Mouse (Mus musculus) frontal cortex, adult (tissue): ENCODE measurements around the gene Tmem184b.

ENCODE experiments used
- ATAC-seq: cut with Nextera tagmentation; 2 replicates; pipeline ENCODE4 v1.9.2; 2017; ENCODE audit warnings: mild to moderate bottlenecking, moderate library complexity, mixed read lengths; ENCODE audit not compliant: low TSS enrichment

Gene Tmem184b

GRCm38 (mm10) chr15:79366402-79366801, 37.0 kb downstream of the Tmem184b start:
- ATAC-seq = no peak

DNA sequence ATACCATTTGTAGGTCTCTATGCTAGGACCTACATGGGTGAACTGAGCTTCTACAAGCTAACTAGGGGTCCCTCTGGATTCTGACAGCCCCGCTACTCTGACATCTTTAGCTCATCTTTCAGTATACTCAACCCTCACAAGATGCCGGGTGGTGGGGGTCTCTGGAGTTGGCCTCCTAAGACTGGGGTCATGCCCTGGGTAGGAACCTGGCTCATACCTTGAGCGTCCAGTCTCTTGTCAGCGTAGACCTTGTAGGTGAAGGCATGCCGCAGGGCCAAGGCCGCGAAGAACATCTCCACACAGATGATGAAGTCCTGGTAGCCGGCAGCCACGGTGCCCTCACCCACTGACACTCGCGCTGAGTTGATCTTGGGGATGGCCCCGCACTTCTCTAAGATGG, 38.3 kb downstream of the Tmem184b start:
- ATAC-seq = no peak

- ATAC-seq = no peak
Measured at GRCm38 (mm10) chr15:79364120-79364519, 39.2 kb downstream of the Tmem184b start.

GRCm38 (mm10) chr15:79361023-79361422, 42.3 kb downstream of the Tmem184b start:
- ATAC-seq = no peak

- ATAC-seq = peak; percentile 45; the same call in 1 of the 2 replicates
Measured at GRCm38 (mm10) chr15:79360371-79360770, 43.0 kb downstream of the Tmem184b start.

DNA sequence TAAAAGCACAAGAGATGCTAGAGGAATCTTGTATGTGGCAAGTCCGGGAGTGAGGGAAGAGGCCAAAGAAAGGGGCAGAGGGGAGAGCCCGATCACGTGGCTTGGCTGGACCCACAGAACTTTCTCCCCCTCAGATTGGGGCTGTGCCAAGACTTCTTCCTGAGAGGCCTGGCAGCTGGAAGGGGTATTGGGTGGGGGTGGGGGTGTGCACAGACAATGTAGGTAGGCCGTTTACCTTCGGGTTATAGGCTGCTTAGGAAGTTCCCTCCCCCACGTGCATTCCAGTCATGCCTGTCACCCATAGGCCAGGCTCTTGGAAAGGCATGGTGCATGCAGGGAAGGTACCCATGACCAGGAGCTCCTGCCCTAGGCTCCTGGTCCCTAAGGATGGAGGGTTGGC, 43.4 kb downstream of the Tmem184b start:
- ATAC-seq = no peak

- no peak for ATAC-seq
Measured at GRCm38 (mm10) chr15:79357974-79358690, 45.2 kb downstream of the Tmem184b start.

- peak; percentile 51 for ATAC-seq
Measured at GRCm38 (mm10) chr15:79357036-79357911, 46.1 kb downstream of the Tmem184b start.

DNA sequence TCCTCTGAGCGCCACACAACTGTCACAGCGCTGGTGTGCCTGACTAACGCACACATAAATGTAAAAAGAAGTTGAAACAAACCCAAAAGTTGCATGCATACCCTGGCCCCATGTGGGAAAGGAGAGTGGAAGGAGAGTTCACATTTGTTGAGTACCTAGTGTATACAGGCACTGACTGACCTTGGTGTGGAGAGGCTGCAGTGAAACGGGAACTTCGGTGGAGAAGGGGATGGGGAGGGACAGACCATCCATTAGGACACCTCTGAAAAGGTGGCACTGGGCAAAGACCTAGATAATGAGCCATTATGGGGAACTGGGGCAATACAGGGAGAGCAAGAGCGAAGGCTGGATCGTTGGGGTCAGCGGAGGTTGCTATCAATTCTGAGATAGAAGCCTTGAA, 46.9 kb downstream of the Tmem184b start:
- no peak for ATAC-seq

DNA sequence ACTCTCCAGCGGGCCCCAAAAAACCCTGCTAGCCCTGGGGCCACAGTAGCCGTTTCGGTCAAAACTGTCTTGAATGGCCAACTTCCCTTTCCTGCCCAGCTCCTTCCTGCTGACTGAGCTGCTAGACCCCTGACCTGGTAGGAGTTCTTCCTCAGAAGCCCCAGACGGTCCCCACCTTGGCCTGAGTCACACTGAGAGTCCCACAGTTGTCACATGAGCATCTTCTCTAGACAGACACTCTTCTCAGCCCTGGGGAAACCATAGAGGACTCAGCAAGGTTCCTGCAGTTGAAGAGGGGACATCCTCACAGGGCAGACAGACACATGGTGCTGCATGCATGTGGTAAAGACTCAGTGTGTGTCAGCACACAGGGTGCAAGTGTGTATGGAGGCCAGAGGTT, 48.8 kb downstream of the Tmem184b start:
- ATAC-seq = no peak

DNA sequence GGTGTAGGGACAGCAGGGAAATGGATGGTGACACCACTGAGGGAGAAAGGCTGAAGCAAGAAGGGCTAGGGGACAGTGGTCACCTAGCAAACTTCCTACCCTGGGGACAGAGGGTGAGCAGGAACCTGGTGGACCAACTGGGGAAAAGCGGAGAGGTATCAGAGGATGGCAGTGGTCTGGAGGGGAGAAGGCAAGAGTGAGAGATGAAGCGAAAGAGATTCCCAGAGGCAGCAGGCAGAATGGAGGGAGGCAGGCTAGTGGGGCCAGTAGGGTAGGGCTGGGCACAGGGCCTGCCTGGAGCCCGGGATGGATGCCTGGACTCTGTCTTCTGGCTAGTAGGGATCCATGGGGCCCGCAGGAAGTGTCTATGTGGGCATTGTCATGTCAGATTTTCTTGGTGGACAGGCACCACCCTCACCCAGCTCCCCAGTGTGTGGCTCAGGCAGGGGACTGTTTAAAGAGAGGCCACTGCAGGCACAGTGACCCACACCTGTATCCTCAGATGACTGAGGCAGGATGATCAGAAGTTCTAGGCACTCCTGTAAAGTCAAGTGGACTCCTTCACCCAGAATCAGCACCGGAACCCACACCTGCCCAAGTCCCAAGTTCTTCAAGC, 49.6 kb downstream of the Tmem184b start:
- ATAC-seq = no peak

DNA sequence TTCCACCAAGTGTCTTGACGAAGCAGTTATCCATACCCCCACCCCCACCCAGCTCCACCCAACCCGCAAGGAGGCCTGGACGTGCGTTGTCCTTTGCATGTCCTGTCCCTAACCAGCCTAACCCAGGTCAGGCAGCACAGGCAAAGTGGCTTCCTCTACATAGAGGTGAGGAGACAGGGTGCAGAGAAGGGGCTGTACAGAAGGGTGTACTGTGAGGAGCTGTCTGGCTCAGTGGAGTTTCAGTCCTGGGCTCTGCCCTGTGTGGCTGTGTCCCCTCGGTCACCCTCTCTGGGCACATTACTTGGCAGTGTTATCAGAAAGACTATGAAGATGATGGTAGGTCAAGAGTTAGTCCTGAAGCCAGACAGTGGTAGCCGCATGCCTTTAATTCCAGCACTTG, 50.9 kb downstream of the Tmem184b start:
- ATAC-seq = no peak

DNA sequence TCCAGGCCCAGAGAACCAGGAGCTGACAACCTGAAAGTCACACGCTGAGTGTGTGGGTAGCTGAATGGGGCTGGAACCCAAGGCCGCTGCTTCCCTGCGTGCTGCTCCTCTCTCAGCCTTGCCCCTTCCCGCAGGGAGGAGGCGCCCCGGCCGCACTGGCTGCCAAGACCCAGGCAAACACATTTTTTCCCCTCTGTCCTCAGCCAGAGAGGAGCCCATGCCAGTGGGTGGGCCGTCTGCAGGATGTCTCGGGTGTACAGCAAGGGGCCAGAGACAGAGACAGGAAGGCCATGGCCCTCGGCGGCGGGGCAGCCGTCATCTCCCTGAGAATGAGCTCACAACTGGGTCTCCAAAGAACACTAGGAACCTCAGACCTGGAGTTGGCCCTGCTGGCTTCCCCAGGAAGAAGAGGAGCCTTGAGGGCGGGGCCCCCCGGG, 52.0 kb downstream of the Tmem184b start:
- ATAC-seq = no peak

- ATAC-seq = no peak
Measured at GRCm38 (mm10) chr15:79350866-79351265, 52.5 kb downstream of the Tmem184b start.

GRCm38 (mm10) chr15:79348651-79349050, 54.7 kb downstream of the Tmem184b start:
- no peak for ATAC-seq

- ATAC-seq = peak; percentile 15; the same call in 1 of the 2 replicates
Measured at GRCm38 (mm10) chr15:79347845-79348506, 55.4 kb downstream of the Tmem184b start.

- ATAC-seq = peak; percentile 83; the same call in 1 of the 2 replicates
Measured at GRCm38 (mm10) chr15:79347165-79347844, 56.1 kb downstream of the Tmem184b start.

- no peak for ATAC-seq
Measured at GRCm38 (mm10) chr15:79346051-79346793, 57.1 kb downstream of the Tmem184b start, which contains the start of gene Maff. Gene Maff (plus strand): TSS chr15:79346621.

DNA sequence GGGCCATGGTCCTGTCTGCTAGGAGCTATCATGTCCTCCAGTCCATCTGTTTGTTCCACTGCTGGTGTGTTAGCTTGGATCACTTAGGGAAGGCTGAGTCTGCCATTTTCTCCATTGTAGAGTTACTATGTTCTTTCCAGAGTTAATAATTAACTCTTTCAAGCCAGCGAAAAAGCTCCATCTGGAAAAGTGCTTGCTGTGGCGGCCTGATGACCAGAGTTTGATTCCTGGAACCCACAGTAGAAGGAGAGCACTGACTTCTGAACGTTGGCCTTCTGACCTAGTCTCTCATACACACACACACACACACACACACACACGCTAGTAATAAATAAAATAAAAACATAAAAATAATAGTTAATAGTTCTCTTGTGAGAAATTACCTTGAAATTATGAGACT, 58.7 kb downstream of the Tmem184b start:
- no peak for ATAC-seq

DNA sequence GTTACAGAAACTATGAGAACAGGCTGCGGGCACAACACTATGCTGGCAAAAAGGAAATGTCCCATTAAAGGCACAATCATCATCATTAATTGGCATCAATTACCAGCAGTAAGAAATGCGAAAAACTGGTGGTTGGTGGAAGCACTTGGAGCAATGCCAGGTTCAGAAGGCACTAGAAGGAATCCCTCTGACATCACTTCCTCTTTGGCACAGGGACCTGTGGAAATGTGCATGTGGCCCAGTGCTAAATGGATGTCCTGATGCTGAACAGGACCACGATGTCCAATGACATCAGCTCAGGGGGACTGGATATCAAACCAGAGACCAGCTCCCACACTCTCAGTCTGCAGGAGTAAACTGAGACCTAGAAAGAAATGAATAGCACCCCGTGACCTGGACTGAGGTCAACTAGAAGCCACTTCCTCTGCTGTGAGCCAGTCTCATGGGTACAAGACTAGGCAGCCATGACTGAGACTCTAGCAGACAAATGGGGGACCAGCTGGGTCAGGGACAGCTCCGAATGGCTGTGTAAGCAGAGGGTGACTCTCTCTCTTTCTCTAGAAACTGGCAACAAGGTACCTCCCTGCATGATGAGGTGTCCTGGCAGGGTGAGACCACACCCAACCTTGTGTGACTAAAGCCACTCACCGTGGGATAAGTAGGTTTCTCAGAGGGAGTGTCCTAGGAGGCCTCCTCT, 60.6 kb downstream of the Tmem184b start:
- no peak for ATAC-seq
